Mouse (Mus musculus) heart, adult 2 months (tissue): ENCODE results near the gene Ak2. TPM values are rescaled to one million over a fixed set of nuclear protein-coding genes. Genes with fewer than 3 reads are reported as not detected.

Experiments used
- DNase-seq, 2 experiments: peaks; one replicate each; pipeline ENCODE4 v3.0.0; 2021
- H3K27ac ChIP-seq: fragments of 200-600 bp; 2 replicates; pipeline ENCODE4 v1.8.1; 2022
- H3K27me3 ChIP-seq: fragments of 200-500 bp; 2 replicates; pipeline ENCODE4 v1.6.1; 2012; ENCODE audit warnings: mild to moderate bottlenecking, low read length, inconsistent platforms, mixed read lengths; ENCODE audit not compliant: control insufficient read depth, insufficient read depth
- H3K36me3 ChIP-seq: fragments of 200-500 bp; 2 replicates; pipeline ENCODE4 v1.6.1; 2012; ENCODE audit warnings: low read length, inconsistent platforms; ENCODE audit not compliant: control insufficient read depth, insufficient read depth
- H3K4me1 ChIP-seq: fragments of 200-500 bp; 2 replicates; pipeline ENCODE4 v1.6.1; 2011; ENCODE audit warnings: low read length; ENCODE audit not compliant: control insufficient read depth, insufficient read depth
- H3K4me3 ChIP-seq: fragments of 200-600 bp; 2 replicates; pipeline ENCODE4 v1.8.1; 2022
- H3K79me2 ChIP-seq: fragments of 200-500 bp; replicated peaks from 2 replicates; pipeline ENCODE4 v1.6.1; 2012; ENCODE audit warnings: mild to moderate bottlenecking, inconsistent platforms, low read length, moderate library complexity, mixed read lengths; ENCODE audit not compliant: control insufficient read depth, insufficient read depth
- H3K9ac ChIP-seq: fragments of 200-500 bp; 2 replicates; pipeline ENCODE4 v1.6.1; 2012; ENCODE audit warnings: low read depth, mild to moderate bottlenecking, control low read depth, inconsistent platforms, low read length, mixed read lengths
- CTCF ChIP-seq: fragments of 200-600 bp; IDR thresholded peaks from 2 replicates; pipeline ENCODE4 v1.8.1; 2022; ENCODE audit warnings: antibody characterized with exemption, mild to moderate bottlenecking, moderate library complexity
- EP300 ChIP-seq: fragments of 200-500 bp; IDR thresholded peaks from 2 replicates; pipeline ENCODE4 v1.6.1; 2011; ENCODE audit warnings: low read depth, low read length, control low read depth; ENCODE audit not compliant: insufficient read depth
- POLR2A ChIP-seq: fragments of 200-500 bp; IDR thresholded peaks from 2 replicates; pipeline ENCODE4 v1.6.1; 2011; ENCODE audit warnings: mild to moderate bottlenecking, low read depth, low read length, control low read depth; ENCODE audit not compliant: insufficient read depth
- WGBS: fragments of 180-500 bp; shearing (Covaris S2); methylation state at CpG from one replicate; pipeline ENCODE4 v1.1.7; 2018; 5-methylcytosine and 5-hydroxymethylcytosine counted together
- intact Hi-C: fragments of 180-260 bp; cut with DNase I; formaldehyde crosslinking; loops from one replicate; pipeline ENCODE4 v1.15.1; 2025
- polyA plus RNA-seq: library from polyadenylated mRNA; depleted of rRNA; stranded (reverse); fragments of >200 nt; gene quantifications from 2 replicates; pipeline ENCODE4 v1.2.3, GENCODE M21; 2012
- total RNA-seq, 2 experiments: library from RNA; stranded (reverse); gene quantifications; 2 replicates each; pipeline ENCODE4 v1.2.3; 2021

The Ak2 gene
- total and polyA plus RNA-seq, 3 experiments, result 43.4 to 70.5 (median 63.1) TPM

DNA sequence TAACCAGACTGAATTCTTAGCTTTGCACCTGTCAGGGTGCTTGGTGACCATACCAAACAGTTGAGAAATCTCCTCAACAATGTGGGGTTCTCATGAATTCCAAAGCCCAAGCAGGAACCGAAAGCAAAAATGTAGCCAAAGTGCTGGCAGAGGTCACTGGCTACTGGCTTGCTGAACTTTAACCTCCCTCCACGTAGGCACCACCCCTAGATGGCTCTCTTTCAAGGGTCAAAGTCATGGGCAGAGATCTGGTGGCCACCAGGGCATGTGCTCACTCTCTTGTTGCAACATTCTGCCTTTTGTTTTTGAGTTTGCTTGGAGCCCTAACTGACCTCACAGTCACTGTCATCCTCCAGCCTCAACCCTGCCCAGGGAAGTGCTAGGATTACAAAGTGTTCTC, 8.1 kb upstream of the Ak2 start:
- 57% methylated on average over 2 of the region's 2 CpGs for WGBS
- DNase-seq, result peak in 1 of 2 experiments; percentile 47
- no peak overlapping the region for H3K4me3 ChIP-seq
- intact Hi-C loops, result loop anchor here (5.0 kb wide), 1 partner anchor 34 kb away; no protein-coding TSS in a partner anchor
- no peaks in the 10 kb centered on the region for H3K79me2 ChIP-seq
- no peak overlapping the region for H3K9ac ChIP-seq
- H3K27ac ChIP-seq, result no peak overlapping the region
- TF ChIP-seq POLR2A (no peak), CTCF (no peak)
- H3K27me3 ChIP-seq, result no peaks in the 10 kb centered on the region
- H3K4me1 ChIP-seq, result peaks cover 3% of the 10 kb centered on the region; the same call in 1 of the 2 replicates
- no peaks in the 10 kb centered on the region for H3K36me3 ChIP-seq

GRCm38 (mm10) chr4:128984600-128984999, 7.2 kb upstream of the Ak2 start:
- Histone ChIP-seq H3K9ac (no peak overlapping the region), H3K4me3 (no peak overlapping the region), H3K4me1 (peaks cover 3% of the 10 kb centered on the region; the same call in 1 of the 2 replicates), H3K27ac (no peak overlapping the region), H3K36me3 (no peaks in the 10 kb centered on the region), H3K27me3 (no peaks in the 10 kb centered on the region), H3K79me2 (no peaks in the 10 kb centered on the region)
- DNase-seq, result no peak
- TF ChIP-seq POLR2A (no peak), EP300 (no peak), CTCF (no peak)
- WGBS, result 57% methylated on average over 3 of the region's 3 CpGs
- intact Hi-C loops, result loop anchor here (5.0 kb wide), 1 partner anchor 33 kb away; no protein-coding TSS in a partner anchor

GRCm38 (mm10) chr4:128988911-128989310, 2.8 kb upstream of the Ak2 start:
- no peak overlapping the region for H3K27ac ChIP-seq
- TF ChIP-seq EP300 (no peak), POLR2A (no peak), CTCF (no peak)
- H3K4me1 ChIP-seq, result no peaks in the 10 kb centered on the region; the same call in 1 of the 2 replicates
- intact Hi-C loops, result no loop called here
- H3K36me3 ChIP-seq, result no peaks in the 10 kb centered on the region
- H3K79me2 ChIP-seq, result peaks cover 1% of the 10 kb centered on the region
- no peak overlapping the region for H3K9ac ChIP-seq
- no peak for DNase-seq
- no peaks in the 10 kb centered on the region for H3K27me3 ChIP-seq
- 73% methylated on average over 3 of the region's 3 CpGs for WGBS
- H3K4me3 ChIP-seq, result no peak overlapping the region

DNA sequence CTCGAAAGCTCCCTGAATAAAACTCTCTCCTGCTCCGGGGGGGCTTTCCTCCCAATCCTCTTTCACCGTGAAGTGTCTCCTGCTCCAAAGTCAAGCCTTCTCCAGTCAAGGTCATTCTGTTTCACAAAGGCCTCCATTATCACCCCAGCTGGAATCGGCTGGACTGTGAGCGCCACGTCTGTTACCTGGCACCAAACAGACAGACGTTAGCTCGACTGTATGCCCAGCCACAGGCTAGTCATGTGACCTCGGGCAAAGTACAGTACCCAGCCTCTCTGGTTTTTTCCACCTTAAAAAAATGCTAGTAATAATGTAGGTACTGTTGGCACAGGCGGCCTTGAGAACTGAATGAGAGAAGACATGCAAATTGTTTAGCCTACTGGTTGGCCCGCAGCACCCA, 2.1 kb upstream of the Ak2 start:
- Histone ChIP-seq H3K79me2 (peaks cover 3% of the 10 kb centered on the region), H3K27me3 (no peaks in the 10 kb centered on the region), H3K9ac (no peak overlapping the region), H3K27ac (no peak overlapping the region), H3K4me3 (no peak overlapping the region), H3K4me1 (peaks cover 4% of the 10 kb centered on the region), H3K36me3 (no peaks in the 10 kb centered on the region)
- intact Hi-C loops, result no loop called here
- no peak for DNase-seq
- TF ChIP-seq POLR2A (no peak), CTCF (no peak), EP300 (no peak)
- 53% methylated on average over 11 of the region's 11 CpGs for WGBS

GRCm38 (mm10) chr4:128992176-128992575, 418 bp downstream of the Ak2 start:
- Histone ChIP-seq H3K27me3 (no peaks in the 10 kb centered on the region), H3K27ac (no peak overlapping the region), H3K4me1 (peaks cover 4% of the 10 kb centered on the region), H3K79me2 (peaks cover 3% of the 10 kb centered on the region), H3K4me3 (no peak overlapping the region), H3K36me3 (no peaks in the 10 kb centered on the region; the same call in 1 of the 2 replicates), H3K9ac (no peak overlapping the region)
- 95% methylated on average over 3 of the region's 3 CpGs for WGBS
- TF ChIP-seq EP300 (no peak), CTCF (no peak), POLR2A (no peak)
- no peak for DNase-seq
- intact Hi-C loops, result loop anchor here (2.0 kb wide), 1 partner anchor 67 kb away; the partner anchor contains the start of gene Rnf19b

GRCm38 (mm10) chr4:128993025-128993662, 1.4 kb downstream of the Ak2 start:
- peaks cover 3% of the 10 kb centered on the region for H3K79me2 ChIP-seq
- DNase-seq, result peak; percentile 95
- TF ChIP-seq POLR2A (peak; percentile 88), CTCF (no peak), EP300 (0 out of 2 replicates have a peak, but pooled peaks have one; percentile 5)
- H3K27ac ChIP-seq, result peak overlapping the region; percentile 77
- no peaks in the 10 kb centered on the region for H3K27me3 ChIP-seq
- H3K4me3 ChIP-seq, result peak overlapping the region; percentile 78
- intact Hi-C loops, result loop anchor here (2.0 kb wide), 1 partner anchor 66 kb away; the partner anchor contains the start of gene Rnf19b
- no peaks in the 10 kb centered on the region; the same call in 1 of the 2 replicates for H3K36me3 ChIP-seq
- H3K9ac ChIP-seq, result peak overlapping the region; percentile 87
- H3K4me1 ChIP-seq, result peaks cover 4% of the 10 kb centered on the region
- WGBS, result under 1% methylated on average over 49 of the region's 49 CpGs
